Mouse (Mus musculus) E14TG2a.4 (cell line): ENCODE results near the gene Trim71.

Experiments
- H3K27me3 ChIP-seq: 2 replicates; pipeline ENCODE4 v1.6.1; 2014; ENCODE audit warnings: low read length, control low read depth; ENCODE audit not compliant: insufficient read depth
- H3K36me3 ChIP-seq: 2 replicates; pipeline ENCODE4 v1.6.1; 2014; ENCODE audit warnings: low read length, control low read depth; ENCODE audit not compliant: insufficient read depth
- H3K4me1 ChIP-seq: replicated peaks from 2 replicates; pipeline ENCODE4 v1.6.1; 2014; ENCODE audit warnings: low read depth, low read length, control low read depth
- H3K4me3 ChIP-seq: replicated peaks from 2 replicates; pipeline ENCODE4 v1.5.1; 2014; ENCODE audit warnings: mild to moderate bottlenecking, low read length
- H3K9me3 ChIP-seq: 2 replicates; pipeline ENCODE4 v1.6.1; 2014; ENCODE audit warnings: low read length, control low read depth
- CTCF ChIP-seq: conservative IDR thresholded peaks from 2 replicates; pipeline ENCODE4 v1.5.1; 2014; ENCODE audit warnings: low read length
- NANOG ChIP-seq: IDR thresholded peaks from 2 replicates; pipeline ENCODE4 v1.6.1; 2014; ENCODE audit warnings: borderline replicate concordance, low read length, mixed read lengths
- POU5F1 ChIP-seq: IDR thresholded peaks from 2 replicates; pipeline ENCODE4 v1.6.1; 2014; ENCODE audit warnings: low read length, borderline replicate concordance

The Trim71 gene

GRCm38 (mm10) chr9:114462569-114462968, 101.6 kb downstream of the Trim71 start:
- H3K4me1 ChIP-seq = peaks cover 22% of the 10 kb centered on the region
- H3K4me3 ChIP-seq = no peak overlapping the region
- H3K9me3 ChIP-seq = no peaks in the 10 kb centered on the region
- H3K36me3 ChIP-seq = peaks cover 72% of the 10 kb centered on the region
- H3K27me3 ChIP-seq = no peaks in the 10 kb centered on the region
- TF ChIP-seq CTCF (no peak), NANOG (no peak), POU5F1 (no peak)

- Histone ChIP-seq H3K27me3 (no peaks in the 10 kb centered on the region), H3K9me3 (no peaks in the 10 kb centered on the region), H3K4me1 (peaks cover 10% of the 10 kb centered on the region), H3K36me3 (peaks cover 73% of the 10 kb centered on the region), H3K4me3 (no peak overlapping the region)
- TF ChIP-seq CTCF (no peak), POU5F1 (no peak), NANOG (no peak)
Observed at GRCm38 (mm10) chr9:114458436-114458835, 105.7 kb downstream of the Trim71 start.
